Mouse (Mus musculus): ENCODE data around the gene Spp1.
"Not testable (repeated sequence)": the region's sequence is repeated elsewhere in the genome, so short reads cannot be mapped to it uniquely, and the experiment has no call there.

Gene Spp1

GRCm38 (mm10) chr5:104433968-104434565, 851 bp upstream of the Spp1 start:
- DNase-seq (ENCODE audit: low spot score in 2 of 2), result no peak

- no peak for DNase-seq (ENCODE audit: low spot score in 2 of 2)
These were observed 1.6 kb downstream of the Spp1 start for GRCm38 (mm10) chr5:104436406-104437076.

GRCm38 (mm10) chr5:104442396-104442795, 7.5 kb downstream of the Spp1 start:
- no peak for DNase-seq (ENCODE audit: low spot score in 2 of 2)

GRCm38 (mm10) chr5:104442850-104443249, 7.9 kb downstream of the Spp1 start:
- no peak for DNase-seq (ENCODE audit: low spot score in 2 of 2)

GRCm38 (mm10) chr5:104446156-104446555, 11.2 kb downstream of the Spp1 start:
- DNase-seq (ENCODE audit: low spot score in 2 of 2), result no peak

- not testable (repeated sequence) for DNase-seq (ENCODE audit: low spot score in 2 of 2)
These were observed 13.4 kb downstream of the Spp1 start for GRCm38 (mm10) chr5:104448346-104448745.

GRCm38 (mm10) chr5:104449491-104449890, 14.6 kb downstream of the Spp1 start:
- no peak for DNase-seq (ENCODE audit: low spot score in 2 of 2)

- DNase-seq (ENCODE audit: low spot score in 2 of 2), result no peak
These were observed 18.2 kb downstream of the Spp1 start for GRCm38 (mm10) chr5:104453075-104453474.

GRCm38 (mm10) chr5:104454564-104454963, 19.6 kb downstream of the Spp1 start:
- DNase-seq (ENCODE audit: low spot score in 2 of 2), result no peak

- no peak for DNase-seq (ENCODE audit: low spot score in 2 of 2)
These were observed 24.2 kb downstream of the Spp1 start, which contains the start of gene Pkd2 for GRCm38 (mm10) chr5:104458832-104459705. Gene Pkd2 (plus strand): TSS chr5:104459450.

- no peak for DNase-seq (ENCODE audit: low spot score in 2 of 2)
These were observed 25.0 kb downstream of the Spp1 start for GRCm38 (mm10) chr5:104459706-104460455.

GRCm38 (mm10) chr5:104460456-104460838, 25.5 kb downstream of the Spp1 start:
- DNase-seq (ENCODE audit: low spot score in 2 of 2), result no peak

GRCm38 (mm10) chr5:104460856-104461255, 25.9 kb downstream of the Spp1 start:
- DNase-seq (ENCODE audit: low spot score in 2 of 2), result no peak

GRCm38 (mm10) chr5:104465279-104465678, 30.4 kb downstream of the Spp1 start:
- no peak for DNase-seq (ENCODE audit: low spot score in 2 of 2)

- no peak for DNase-seq (ENCODE audit: low spot score in 2 of 2)
These were observed 30.8 kb downstream of the Spp1 start for GRCm38 (mm10) chr5:104465731-104466130.

- DNase-seq (ENCODE audit: low spot score in 2 of 2), result no peak
These were observed 31.9 kb downstream of the Spp1 start for GRCm38 (mm10) chr5:104466816-104467215.

- DNase-seq (ENCODE audit: low spot score in 2 of 2), result no peak
These were observed 33.7 kb downstream of the Spp1 start for GRCm38 (mm10) chr5:104468586-104468985.

- no peak for DNase-seq (ENCODE audit: low spot score in 2 of 2)
These were observed 36.1 kb downstream of the Spp1 start for GRCm38 (mm10) chr5:104470981-104471391.

- no peak for DNase-seq (ENCODE audit: low spot score in 2 of 2)
These were observed 37.5 kb downstream of the Spp1 start for GRCm38 (mm10) chr5:104472371-104472770.

GRCm38 (mm10) chr5:104480367-104480766, 45.4 kb downstream of the Spp1 start:
- no peak for DNase-seq (ENCODE audit: low spot score in 2 of 2)

- DNase-seq (ENCODE audit: low spot score in 2 of 2), result no peak
These were observed 47.9 kb downstream of the Spp1 start for GRCm38 (mm10) chr5:104482856-104483255.
